Mouse (Mus musculus): ENCODE data around the gene Gzmf. TPM values are rescaled to one million over a fixed set of nuclear protein-coding genes. Genes with fewer than 3 reads are reported as not detected.
"Not testable (repeated sequence)": the region's sequence is repeated elsewhere in the genome, so short reads cannot be mapped to it uniquely, and the experiment has no call there.

The Gzmf gene
- polyA plus RNA-seq, 1 experiment, result not detected

DNA sequence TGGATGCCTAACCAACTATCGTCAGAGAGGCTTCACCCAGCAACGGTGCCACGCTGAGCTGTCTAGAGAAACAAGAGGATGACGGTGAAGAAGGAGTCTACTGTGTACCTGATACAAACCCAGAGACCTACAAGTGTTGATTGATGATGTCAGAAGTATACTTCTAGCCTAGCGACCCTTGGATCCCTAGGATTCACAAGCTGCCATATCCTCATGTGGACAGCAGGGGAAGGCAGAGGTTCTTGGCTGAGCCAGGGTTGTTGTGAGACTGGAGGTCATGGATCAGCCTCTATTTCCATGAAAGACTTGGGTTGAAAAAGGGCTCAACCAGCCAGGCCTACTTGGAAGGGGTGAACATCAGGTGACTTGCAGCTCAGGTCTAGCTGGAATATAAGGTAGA, 38.5 kb downstream of the Gzmf start:
- Histone ChIP-seq H3K27ac (ENCODE audit: insufficient read depth, low read length) (no peak overlapping the region), H3K4me1 (ENCODE audit: control insufficient read depth, insufficient read depth, low read length) (no peaks in the 10 kb centered on the region), H3K4me3 (ENCODE audit: insufficient read depth, low read length) (no peak overlapping the region)
- TF ChIP-seq CTCF (IDR thresholded peaks at IDR 0.05; ENCODE audit: borderline replicate concordance, insufficient read depth, low read length), result no peak
- no peak for TF ChIP-seq POLR2A (IDR thresholded peaks at IDR 0.05; ENCODE audit: low read depth, low read length)

DNA sequence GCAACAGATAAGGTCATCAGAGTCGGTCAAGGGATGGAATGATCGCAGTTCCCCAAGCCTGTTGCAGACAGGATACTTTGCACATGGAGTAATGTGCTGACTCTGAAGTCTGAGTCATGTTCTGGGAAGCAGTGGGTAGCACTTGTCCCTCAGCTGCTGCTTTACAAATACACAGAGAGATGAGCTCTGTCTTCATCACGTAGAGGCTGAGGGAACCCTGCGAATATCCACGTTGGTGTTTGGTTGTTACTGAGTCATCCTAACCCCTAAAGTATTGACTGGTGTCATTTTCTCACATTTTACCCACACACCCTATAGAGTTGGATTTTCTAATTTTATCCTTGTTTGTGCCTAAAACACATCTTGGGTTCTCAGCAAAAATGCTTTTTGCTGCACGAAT, 43.2 kb downstream of the Gzmf start:
- Histone ChIP-seq H3K4me1 (ENCODE audit: control insufficient read depth, insufficient read depth, low read length) (no peaks in the 10 kb centered on the region), H3K4me3 (ENCODE audit: insufficient read depth, low read length) (no peak overlapping the region), H3K27ac (ENCODE audit: insufficient read depth, low read length) (no peak overlapping the region)
- no peak for TF ChIP-seq POLR2A (IDR thresholded peaks at IDR 0.05; ENCODE audit: low read depth, low read length)
- TF ChIP-seq CTCF (IDR thresholded peaks at IDR 0.05; ENCODE audit: borderline replicate concordance, insufficient read depth, low read length), result no peak

DNA sequence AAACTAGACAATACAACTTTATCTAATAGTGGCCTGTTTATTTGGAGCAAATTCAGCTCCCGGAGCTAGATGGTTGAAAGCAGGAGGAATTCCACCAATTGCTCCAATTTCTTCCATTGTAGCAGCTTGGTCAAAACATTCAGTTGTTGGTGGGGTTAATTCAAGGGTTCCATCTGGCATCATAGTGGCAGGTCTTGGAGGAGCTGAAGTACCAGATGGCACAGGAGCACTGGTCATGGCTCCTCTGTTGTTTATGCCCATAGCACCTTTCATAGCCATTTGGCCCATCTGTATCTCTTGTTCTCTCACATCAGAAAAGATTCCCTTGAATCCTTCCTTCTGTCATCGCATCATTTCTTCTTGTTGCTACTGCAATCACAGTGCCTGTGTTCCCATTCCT, 49.1 kb downstream of the Gzmf start:
- Histone ChIP-seq H3K4me3 (ENCODE audit: insufficient read depth, low read length) (no peak overlapping the region), H3K27ac (ENCODE audit: insufficient read depth, low read length) (no peak overlapping the region), H3K4me1 (ENCODE audit: control insufficient read depth, insufficient read depth, low read length) (no peaks in the 10 kb centered on the region)
- no peak for TF ChIP-seq CTCF (IDR thresholded peaks at IDR 0.05; ENCODE audit: borderline replicate concordance, insufficient read depth, low read length)

DNA sequence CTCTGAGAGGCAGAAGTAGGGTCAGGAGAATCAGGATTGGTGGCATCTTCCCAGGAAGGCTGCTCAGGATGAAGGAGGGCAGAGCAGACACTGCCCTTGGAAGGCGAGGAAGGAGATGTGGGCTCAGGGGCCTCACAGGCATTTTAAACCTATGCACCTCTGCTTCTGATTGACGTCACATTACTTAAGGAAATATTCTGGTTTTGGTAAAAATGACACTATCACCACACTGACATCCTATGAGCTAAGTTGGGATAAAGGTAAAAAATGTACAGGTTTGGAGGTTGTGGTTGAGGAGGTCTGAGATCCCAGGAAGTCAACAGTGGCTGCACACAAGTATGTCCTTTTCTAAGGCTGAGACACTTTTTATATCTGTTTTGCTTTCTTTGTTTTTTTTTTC, 51.7 kb downstream of the Gzmf start, which contains the start of gene Gzmg:
TSS of gene Gzmg (minus strand) at position 101 of the 400 bp plus-strand sequence.
- not testable (repeated sequence) for H3K4me3 ChIP-seq (ENCODE audit: insufficient read depth, low read length); H3K27ac ChIP-seq (ENCODE audit: insufficient read depth, low read length); H3K4me1 ChIP-seq (ENCODE audit: control insufficient read depth, insufficient read depth, low read length)

DNA sequence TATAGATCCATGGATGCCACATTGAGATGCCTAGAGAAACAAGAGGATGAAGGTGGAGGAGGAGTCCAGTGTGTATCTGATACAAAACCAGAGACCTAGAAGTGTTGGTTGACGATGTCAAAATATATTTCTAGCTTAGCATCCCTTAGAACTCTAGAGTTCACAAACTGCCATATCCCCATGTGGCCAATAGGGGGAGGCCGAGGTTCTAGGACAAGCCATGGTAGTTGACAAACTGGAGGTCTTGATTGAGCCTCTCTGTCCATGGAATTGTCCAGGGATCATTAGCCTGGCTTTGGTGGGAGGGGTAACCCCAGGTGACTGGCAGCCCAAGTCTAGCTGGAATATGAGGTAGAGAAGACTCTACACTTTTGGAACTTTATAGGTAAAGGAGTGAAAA, 55.9 kb downstream of the Gzmf start:
- no peak overlapping the region for H3K4me3 ChIP-seq (ENCODE audit: insufficient read depth, low read length)
- H3K27ac ChIP-seq (ENCODE audit: insufficient read depth, low read length), result no peak overlapping the region
- TF ChIP-seq CTCF (IDR thresholded peaks at IDR 0.05; ENCODE audit: borderline replicate concordance, insufficient read depth, low read length) (no peak), POLR2A (IDR thresholded peaks at IDR 0.05; ENCODE audit: low read depth, low read length) (no peak)
- H3K4me1 ChIP-seq (ENCODE audit: control insufficient read depth, insufficient read depth, low read length), result no peaks in the 10 kb centered on the region

Other genes starting within 250 kb of the Gzmf start
- 1.2 TPM in 1 of 2 replicates, not detected in the other for gene Mcpt1, start 193.4 kb downstream of the Gzmf start, polyA plus RNA-seq (2011; ENCODE audit: insufficient read length, low read depth, missing spikeins)
- gene Mcpt9, start 180.9 kb downstream of the Gzmf start, polyA plus RNA-seq (2011; ENCODE audit: insufficient read length, low read depth, missing spikeins), result not detected in 2 replicates
- gene Mcpt2, start 169.4 kb downstream of the Gzmf start, polyA plus RNA-seq (2011; ENCODE audit: insufficient read length, low read depth, missing spikeins), result not detected in 2 replicates
- not detected in 2 replicates for gene Mcpt4, start 149.1 kb downstream of the Gzmf start, polyA plus RNA-seq (2011; ENCODE audit: insufficient read length, low read depth, missing spikeins)
- 16.6 and 74.8 TPM in 2 replicates for gene Mcpt8, start 126.1 kb downstream of the Gzmf start, polyA plus RNA-seq (2011; ENCODE audit: insufficient read length, low read depth, missing spikeins)
- gene Ctsg, start 108.8 kb downstream of the Gzmf start, polyA plus RNA-seq (2011; ENCODE audit: insufficient read length, low read depth, missing spikeins), result not detected in 2 replicates
- gene Gzme, start 90.8 kb downstream of the Gzmf start, polyA plus RNA-seq (2011; ENCODE audit: insufficient read length, low read depth, missing spikeins), result 3.2 and 17.2 TPM in 2 replicates
- gene Gzmd, start 78.8 kb downstream of the Gzmf start, polyA plus RNA-seq (2011; ENCODE audit: insufficient read length, low read depth, missing spikeins), result 1.6 TPM in 1 of 2 replicates, not detected in the other
- not detected in 2 replicates for gene Gzmg, start 51.8 kb downstream of the Gzmf start, polyA plus RNA-seq (2011; ENCODE audit: insufficient read length, low read depth, missing spikeins)
- not detected in 2 replicates for gene Gzmn, start 36.8 kb downstream of the Gzmf start, polyA plus RNA-seq (2011; ENCODE audit: insufficient read length, low read depth, missing spikeins)
- gene Gzmc, start 23.2 kb upstream of the Gzmf start, polyA plus RNA-seq (2011; ENCODE audit: insufficient read length, low read depth, missing spikeins), result not detected in 2 replicates
- not detected in 2 replicates for gene Gzmb, start 50.8 kb upstream of the Gzmf start, polyA plus RNA-seq (2011; ENCODE audit: insufficient read length, low read depth, missing spikeins)
- not detected in 2 replicates for gene Atp12a, start 153.7 kb upstream of the Gzmf start, polyA plus RNA-seq (2011; ENCODE audit: insufficient read length, low read depth, missing spikeins)
- gene Rnf17, start 191.2 kb upstream of the Gzmf start, polyA plus RNA-seq (2011; ENCODE audit: insufficient read length, low read depth, missing spikeins), result 1.7 and 1.9 TPM in 2 replicates

Measured in embryonic fibroblast, embryonic 13.5 days (primary cell).